Mouse (Mus musculus): ENCODE data around the gene Slitrk5. TPM values are rescaled to one million over a fixed set of nuclear protein-coding genes. Genes with fewer than 3 reads are reported as not detected.

The Slitrk5 gene
- polyA plus RNA-seq, 1 experiment from 2014 or later = 4.8 TPM

DNA sequence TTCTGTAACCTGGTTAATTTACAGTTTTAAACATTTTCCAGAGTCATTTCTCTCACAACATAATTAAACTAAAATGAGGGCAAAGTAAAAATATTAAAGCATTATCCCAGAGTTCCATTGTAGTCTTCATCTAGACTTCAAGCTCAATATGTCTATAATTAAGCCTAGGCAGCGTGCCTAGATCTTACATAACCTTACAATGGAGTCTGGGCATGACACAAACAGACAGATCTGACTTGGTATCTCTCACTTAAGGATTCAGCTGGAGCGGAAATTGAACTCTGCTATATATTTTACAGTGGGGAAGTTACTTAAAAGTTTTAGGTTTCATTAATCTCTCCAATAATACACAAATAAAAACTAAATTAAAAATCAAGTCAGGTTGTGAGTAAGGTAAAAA lies 54.9 kb downstream of the Slitrk5 start:
- Histone ChIP-seq H3K27ac (no peak overlapping the region), H3K9ac (no peak overlapping the region), H3K4me3 (no peak overlapping the region), H3K27me3 (no peaks in the 10 kb centered on the region), H3K36me3 (no peaks in the 10 kb centered on the region), H3K4me2 (replicated peaks) (no peak overlapping the region), H3K4me1 (no peaks in the 10 kb centered on the region), H3K9me3 (no peaks in the 10 kb centered on the region)
- no peak for ATAC-seq (ENCODE audit: low FRiP score, low read depth)
- WGBS = 77% methylated on average over 2 of the region's 2 CpGs

Data from limb, embryonic 13.5 days (tissue).